Mouse (Mus musculus) kidney, adult 2 months (tissue): ENCODE data around the gene Spsb4.

Experiments
- CTCF ChIP-seq: fragments of 200-500 bp; conservative IDR thresholded peaks from 2 replicates; pipeline ENCODE4 v1.5.1; 2011; ENCODE audit warnings: low read depth, mild to moderate bottlenecking, control low read depth, low read length, moderate library complexity, mixed read lengths; ENCODE audit not compliant: insufficient read depth, insufficient read length
- POLR2A ChIP-seq: fragments of 200-500 bp; IDR thresholded peaks from one replicate; pipeline ENCODE4 v1.6.1; 2011; ENCODE audit warnings: low read depth, low read length, control low read depth

- TF ChIP-seq CTCF (no peak), POLR2A (no peak)
Measured at GRCm38 (mm10) chr9:96899004-96899403, 119.6 kb downstream of the Spsb4 start.
